ENCODE assay signal across 8 mouse cellular contexts in genomic region chr2:93131825-93132623, GRCm38 (mm10). TPM values are rescaled to one million over a fixed set of nuclear protein-coding genes. Genes with fewer than 3 reads are reported as not detected.
A peak's percentile ranks its signal among the peaks of the same experiment; 100 is the strongest.
DNase-seq lines count a peak whose midpoint lies in the region; ATAC-seq and TF ChIP-seq lines count a peak whose summit lies in the region.

No protein-coding gene starts in this region.

- peak overlapping the region; percentile 71 for H3K27ac ChIP-seq in heart, adult 2 months
- no peak overlapping the region for H3K27ac ChIP-seq in heart, embryonic 10.5 days
- peak overlapping the region; percentile 85 for H3K27ac ChIP-seq in brown adipose tissue, adult 24 weeks (replicated peaks; ENCODE audit: low read depth, low read length)
- H3K27ac ChIP-seq in lung, embryonic 15.5 days: peak overlapping the region; percentile 62
- H3K27ac ChIP-seq in stomach, postnatal 0 days (replicated peaks): no peak overlapping the region

- ATAC-seq in lung, embryonic 15.5 days (ENCODE audit: borderline replicate concordance, extremely low read depth, low FRiP score, low TSS enrichment): peak; percentile 75
- ATAC-seq in stomach, postnatal 0 days (ENCODE audit: low FRiP score, low TSS enrichment): peak; percentile 48; the same call in 1 of the 2 replicates

- peak; percentile 48; the same call in 1 of the 2 replicates for TF ChIP-seq EP300 in heart, adult 2 months (IDR thresholded peaks at IDR 0.05; ENCODE audit: insufficient read depth, low read depth, low read length)
- TF ChIP-seq EP300 in stomach, postnatal 0 days (optimal IDR thresholded peaks at IDR 0.05): no peak

- H3K79me2 ChIP-seq in heart, adult 2 months (replicated peaks; ENCODE audit: control insufficient read depth, insufficient read depth, low read length): no peaks in the 10 kb centered on the region

- peaks cover 30% of the 10 kb centered on the region for H3K4me1 ChIP-seq in heart, adult 2 months (ENCODE audit: control insufficient read depth, insufficient read depth, low read length)
- peaks cover 12% of the 10 kb centered on the region for H3K4me1 ChIP-seq in heart, embryonic 10.5 days
- peaks cover 33% of the 10 kb centered on the region for H3K4me1 ChIP-seq in brown adipose tissue, adult 24 weeks (ENCODE audit: control insufficient read depth, insufficient read depth, insufficient read length, low read length)
- peaks cover 7% of the 10 kb centered on the region for H3K4me1 ChIP-seq in lung, embryonic 15.5 days
- 0 out of 2 replicates have a peak, but pooled peaks cover 3% of the 10 kb centered on the region for H3K4me1 ChIP-seq in stomach, postnatal 0 days (replicated peaks; ENCODE audit: control insufficient read depth, insufficient read depth)

- no peak overlapping the region for H3K4me2 ChIP-seq in lung, embryonic 15.5 days
- H3K4me2 ChIP-seq in stomach, postnatal 0 days (replicated peaks; ENCODE audit: low read depth): no peak overlapping the region

- peak; percentile 76 to 85 for DNase-seq in heart, adult 2 months
- DNase-seq in heart, embryonic 10.5 days (ENCODE audit: low spot score): no peak
- peak; percentile 49 to 62 for DNase-seq in B cell, adult 2 months
- peak; percentile 83 for DNase-seq in heart, postnatal 4 days
- no peak for DNase-seq in stomach, postnatal 0 days (ENCODE audit: low spot score)
- no peak for DNase-seq in cerebellum, postnatal 25 days

- 13% methylated on average over 9 of the region's 9 CpGs for WGBS in heart, adult 2 months
- WGBS in heart, embryonic 10.5 days: 57% methylated on average over 9 of the region's 9 CpGs
- 29% methylated on average over 9 of the region's 9 CpGs for WGBS in lung, embryonic 15.5 days
- WGBS in stomach, postnatal 0 days: 39% methylated on average over 9 of the region's 9 CpGs

- no peaks in the 10 kb centered on the region for H3K9me3 ChIP-seq in heart, embryonic 10.5 days
- no peaks in the 10 kb centered on the region for H3K9me3 ChIP-seq in lung, embryonic 15.5 days
- no peaks in the 10 kb centered on the region for H3K9me3 ChIP-seq in stomach, postnatal 0 days (ENCODE audit: control insufficient read depth, low read length)

- H3K9ac ChIP-seq in heart, adult 2 months (ENCODE audit: low read depth, low read length): no peak overlapping the region
- no peak overlapping the region for H3K9ac ChIP-seq in lung, embryonic 15.5 days
- H3K9ac ChIP-seq in stomach, postnatal 0 days (ENCODE audit: low read length): no peak overlapping the region

- no peak for TF ChIP-seq CTCF in heart, adult 2 months (IDR thresholded peaks at IDR 0.05)
- no peak for TF ChIP-seq CTCF in stomach, postnatal 0 days (IDR thresholded peaks at IDR 0.05; ENCODE audit: low read depth)

- 0 out of 2 replicates have a peak overlapping the region, but pooled peaks have one; percentile 14 for H3K4me3 ChIP-seq in heart, adult 2 months
- H3K4me3 ChIP-seq in heart, embryonic 10.5 days: no peak overlapping the region
- H3K4me3 ChIP-seq in brown adipose tissue, adult 24 weeks (ENCODE audit: insufficient read depth, low read depth, low read length): no peak overlapping the region
- no peak overlapping the region for H3K4me3 ChIP-seq in lung, embryonic 15.5 days
- no peak overlapping the region for H3K4me3 ChIP-seq in stomach, postnatal 0 days (ENCODE audit: low read depth, low read length)

- no peaks in the 10 kb centered on the region for H3K27me3 ChIP-seq in heart, adult 2 months (ENCODE audit: control insufficient read depth, insufficient read depth, low read length)
- H3K27me3 ChIP-seq in heart, embryonic 10.5 days (ENCODE audit: insufficient read depth, poor library complexity, severe bottlenecking): peaks cover 4% of the 10 kb centered on the region; the same call in 1 of the 2 replicates
- H3K27me3 ChIP-seq in lung, embryonic 15.5 days: no peaks in the 10 kb centered on the region
- H3K27me3 ChIP-seq in stomach, postnatal 0 days (ENCODE audit: control insufficient read depth, insufficient read depth, low read length): no peaks in the 10 kb centered on the region

- intact Hi-C loops in heart, adult 2 months (cut with DNase I): loop anchor here (2.0 to 10.0 kb wide), 2 partner anchors 67 to 133 kb away; no protein-coding TSS in a partner anchor

- TF ChIP-seq POLR2A in heart, adult 2 months (IDR thresholded peaks at IDR 0.05; ENCODE audit: insufficient read depth, low read depth, low read length): no peak

- peaks cover 3% of the 10 kb centered on the region; the same call in 1 of the 2 replicates for H3K36me3 ChIP-seq in heart, adult 2 months (ENCODE audit: control insufficient read depth, insufficient read depth, low read length)
- H3K36me3 ChIP-seq in heart, embryonic 10.5 days: no peaks in the 10 kb centered on the region
- no peaks in the 10 kb centered on the region for H3K36me3 ChIP-seq in lung, embryonic 15.5 days
- H3K36me3 ChIP-seq in stomach, postnatal 0 days (ENCODE audit: control insufficient read depth, insufficient read depth, low read length): no peaks in the 10 kb centered on the region

RNA-seq across cellular contexts. Expression of gene Trp53i11, which starts 55.3 kb away (rescaled TPM):
- 10 to 100 TPM; 25.2 to 33.2 TPM for total RNA-seq in heart, adult 2 months (2021)
- polyA plus RNA-seq in heart, adult 2 months (2012; rRNA removed): 34.4 and 42.7 TPM in 2 replicates
- 22.5 and 24.2 TPM in 2 replicates for polyA plus RNA-seq in heart, embryonic 10.5 days (2016; fragmentation: Nextera tagmentation; extraction: Ambion mirVana)
- 7.6 and 14.4 TPM in 2 replicates for polyA plus RNA-seq in brown adipose tissue, adult 24 weeks (2012; ENCODE audit: insufficient read depth, insufficient read length, missing spikeins)
- total RNA-seq in heart, postnatal 4 days (2021): 10 to 100 TPM; 79.0 to 82.5 TPM
- polyA plus RNA-seq in lung, embryonic 15.5 days (2015; fragmentation: Nextera tagmentation; extraction: Ambion mirVana): 24.9 and 29.7 TPM in 2 replicates
- 17.3 and 27.8 TPM in 2 replicates for polyA plus RNA-seq in stomach, postnatal 0 days (2015; fragmentation: Nextera tagmentation; extraction: Ambion mirVana)

Comparison
In these comparisons a context has a peak if more than half of its experiments do, and no peak if none do; other contexts are left out.
1. DNase-seq: peak in heart, adult 2 months (2 of 2), B cell, adult 2 months (2 of 2) and heart, postnatal 4 days (single experiment); none in heart, embryonic 10.5 days (single experiment), stomach, postnatal 0 days (single experiment) and cerebellum, postnatal 25 days (0 of 2).
2. H3K27ac ChIP-seq: peak in heart, adult 2 months (single experiment), brown adipose tissue, adult 24 weeks (single experiment) and lung, embryonic 15.5 days (single experiment); none in heart, embryonic 10.5 days (single experiment) and stomach, postnatal 0 days (single experiment).